Mouse (Mus musculus) embryonic fibroblast, embryonic 13.5 days (primary cell): ENCODE measurements at regions not wholly inside any gene's neighbourhood (a gene's known extent, or its start where the extent isn't known, plus 50 kb on each side); places are given as distances from the start of the nearest gene placed in this dataset.
A peak's percentile ranks its signal among the peaks of the same experiment; 100 is the strongest.

Experiments used
- H3K27ac ChIP-seq: 2 replicates; pipeline ENCODE4 v1.5.1; 2012; ENCODE audit warnings: low read length, control low read depth, inconsistent platforms; ENCODE audit not compliant: insufficient read depth
- H3K4me1 ChIP-seq: 2 replicates; pipeline ENCODE4 v1.6.1; 2011; ENCODE audit warnings: low read length; ENCODE audit not compliant: control insufficient read depth, insufficient read depth
- H3K4me3 ChIP-seq: 2 replicates; pipeline ENCODE4 v1.5.1; 2011; ENCODE audit warnings: mild to moderate bottlenecking, control low read depth, low read length; ENCODE audit not compliant: insufficient read depth
- CTCF ChIP-seq: IDR thresholded peaks from 2 replicates; pipeline ENCODE4 v1.5.1; 2011; ENCODE audit warnings: mild to moderate bottlenecking, control low read depth, low read length, moderate library complexity, borderline replicate concordance; ENCODE audit not compliant: insufficient read depth
- POLR2A ChIP-seq: IDR thresholded peaks from 2 replicates; pipeline ENCODE4 v1.6.1; 2011; ENCODE audit warnings: low read depth, mild to moderate bottlenecking, control low read depth, low read length, moderate library complexity

GRCm38 (mm10) chr4:53386309-53386708 is 53.9 kb upstream of the Slc44a1 start:
- Histone ChIP-seq H3K4me1 (no peaks in the 10 kb centered on the region; the same call in 1 of the 2 replicates), H3K4me3 (no peak overlapping the region), H3K27ac (no peak overlapping the region)
- TF ChIP-seq CTCF = no peak
- no peak for TF ChIP-seq POLR2A

DNA sequence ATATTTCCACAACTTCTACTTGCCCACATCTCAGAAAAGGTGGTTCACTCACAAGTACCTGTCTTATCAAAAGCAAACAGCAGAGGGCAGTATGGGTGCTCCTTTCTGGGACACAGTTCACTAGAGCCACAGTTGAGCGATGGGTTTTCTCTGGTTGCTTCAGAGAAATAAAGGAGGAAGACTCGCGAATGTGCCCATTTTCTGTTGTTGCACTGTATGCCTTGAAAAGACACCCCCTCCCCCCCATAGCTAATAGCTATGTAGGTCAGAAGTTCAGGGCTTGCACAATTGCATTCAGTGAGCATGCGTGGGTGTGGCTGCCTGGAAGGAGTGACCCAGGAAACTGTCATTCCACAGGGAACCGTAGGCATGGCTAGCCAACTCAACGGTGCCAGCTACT is 55.5 kb upstream of the Slc44a1 start:
- Histone ChIP-seq H3K27ac (no peak overlapping the region), H3K4me3 (no peak overlapping the region), H3K4me1 (no peaks in the 10 kb centered on the region; the same call in 1 of the 2 replicates)
- TF ChIP-seq POLR2A (no peak), CTCF (peak; percentile 25; the same call in 1 of the 2 replicates)

DNA sequence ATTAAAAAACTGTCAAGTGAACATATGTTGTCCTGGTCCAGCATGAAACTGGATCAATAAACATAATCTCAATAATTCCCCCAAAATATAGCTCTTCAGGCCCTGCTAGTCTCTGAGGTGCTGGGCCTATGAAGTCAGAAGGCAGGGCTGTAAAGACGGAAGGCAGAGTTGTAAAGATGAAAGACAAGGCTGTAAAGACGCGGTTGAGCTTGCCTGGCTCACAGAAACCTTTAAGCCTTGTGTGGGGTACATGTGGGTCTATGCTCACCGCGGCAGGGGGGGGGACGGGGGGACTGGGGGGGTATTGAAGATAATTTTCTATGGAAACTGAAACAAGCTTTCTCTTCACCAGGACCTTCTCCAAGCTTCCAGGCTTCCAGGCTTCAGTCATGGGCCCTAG is 56.1 kb upstream of the Slc44a1 start:
- H3K4me1 ChIP-seq = no peaks in the 10 kb centered on the region; the same call in 1 of the 2 replicates
- no peak overlapping the region for H3K4me3 ChIP-seq
- no peak overlapping the region for H3K27ac ChIP-seq
- no peak for TF ChIP-seq CTCF
- TF ChIP-seq POLR2A = no peak

DNA sequence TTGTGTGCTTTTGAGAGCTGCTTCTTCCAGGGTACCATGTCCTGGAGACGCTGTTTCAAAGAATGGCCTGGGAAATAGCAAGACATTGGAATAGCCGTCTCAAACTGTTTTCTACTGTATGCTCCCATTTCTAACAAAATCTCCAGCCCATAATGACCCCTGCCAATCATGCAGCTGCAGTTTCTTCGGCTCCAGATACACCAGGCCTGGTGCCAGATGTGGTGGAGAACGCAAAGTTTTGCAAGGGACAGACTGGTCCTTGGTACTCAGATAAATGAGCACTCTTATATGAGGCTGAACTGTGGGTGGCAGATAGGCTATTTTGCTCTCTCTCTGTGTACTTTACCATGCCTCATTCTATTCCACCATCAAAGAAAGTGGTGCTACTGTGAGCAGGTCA is 58.2 kb upstream of the Slc44a1 start:
- TF ChIP-seq CTCF = no peak
- TF ChIP-seq POLR2A = no peak
- Histone ChIP-seq H3K4me1 (no peaks in the 10 kb centered on the region; the same call in 1 of the 2 replicates), H3K27ac (no peak overlapping the region), H3K4me3 (no peak overlapping the region)

DNA sequence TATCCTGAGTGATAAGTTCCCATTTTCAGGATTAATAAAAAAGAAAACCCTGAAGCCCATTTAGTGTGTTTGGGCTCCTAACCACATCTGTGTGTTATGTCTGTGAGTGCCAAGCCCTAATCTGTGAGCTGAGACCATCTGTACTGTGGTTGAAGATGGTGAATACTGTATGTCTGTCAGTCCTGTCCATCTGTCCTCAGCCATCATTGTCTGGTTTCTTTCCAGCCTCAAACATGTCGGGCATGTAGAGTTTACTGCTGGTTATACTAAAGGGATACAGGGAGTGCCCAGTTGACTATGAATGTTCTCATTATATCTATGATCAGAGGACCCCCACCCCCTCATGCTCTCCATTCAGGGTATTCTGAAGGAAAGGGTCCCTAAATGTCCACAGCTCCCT is 60.4 kb upstream of the Slc44a1 start:
- no peak overlapping the region for H3K27ac ChIP-seq

GRCm38 (mm10) chr4:53376995-53377394 is 63.2 kb upstream of the Slc44a1 start:
- no peaks in the 10 kb centered on the region for H3K4me1 ChIP-seq
- H3K4me3 ChIP-seq = no peak overlapping the region
- TF ChIP-seq POLR2A (no peak), CTCF (no peak)
- no peak overlapping the region for H3K27ac ChIP-seq

More for the DNA sequence above, 60.4 kb upstream of the Slc44a1 start:
- no peak for TF ChIP-seq POLR2A
- no peak for TF ChIP-seq CTCF
- Histone ChIP-seq H3K4me3 (no peak overlapping the region), H3K4me1 (no peaks in the 10 kb centered on the region; the same call in 1 of the 2 replicates)

GRCm38 (mm10) chr4:53356374-53356773 is 83.8 kb upstream of the Slc44a1 start:
- peaks cover 5% of the 10 kb centered on the region for H3K4me1 ChIP-seq
- no peak overlapping the region for H3K4me3 ChIP-seq
- no peak overlapping the region for H3K27ac ChIP-seq
- no peak for TF ChIP-seq CTCF
- no peak for TF ChIP-seq POLR2A

GRCm38 (mm10) chr4:53354961-53355360 is 85.3 kb upstream of the Slc44a1 start:
- Histone ChIP-seq H3K4me1 (peaks cover 5% of the 10 kb centered on the region), H3K4me3 (no peak overlapping the region), H3K27ac (no peak overlapping the region)
- peak; percentile 38; the same call in 1 of the 2 replicates for TF ChIP-seq CTCF
- no peak for TF ChIP-seq POLR2A

- Histone ChIP-seq H3K4me3 (no peak overlapping the region), H3K4me1 (peaks cover 5% of the 10 kb centered on the region), H3K27ac (no peak overlapping the region)
- TF ChIP-seq CTCF (no peak), POLR2A (no peak)
Measured at GRCm38 (mm10) chr4:53353399-53354090, 86.7 kb upstream of the Slc44a1 start.

GRCm38 (mm10) chr4:53351104-53351607 is 89.1 kb upstream of the Slc44a1 start:
- no peak overlapping the region for H3K27ac ChIP-seq
- no peak overlapping the region for H3K4me3 ChIP-seq
- H3K4me1 ChIP-seq = peaks cover 5% of the 10 kb centered on the region
- no peak for TF ChIP-seq POLR2A
- no peak for TF ChIP-seq CTCF
